Mouse (Mus musculus) stomach, embryonic 16.5 days (tissue): ENCODE data around the gene Armc3. TPM values are rescaled to one million over a fixed set of nuclear protein-coding genes. Genes with fewer than 3 reads are reported as not detected.

Experiments used
- ATAC-seq: fragments of 200-750 bp; cut with Nextera tagmentation; 2 replicates; pipeline ENCODE4 v1.8.0; 2017; ENCODE audit warnings: moderate number of reproducible peaks, moderate TSS enrichment; ENCODE audit not compliant: insufficient read depth, low FRiP score
- H3K27ac ChIP-seq: fragments of 300-500 bp; sonication (generic); 2 replicates; pipeline ENCODE4 v1.5.1; 2014; ENCODE audit warnings: low read length
- H3K27me3 ChIP-seq: fragments of 300-500 bp; sonication (generic); 2 replicates; pipeline ENCODE4 v1.6.1; 2014; ENCODE audit warnings: low read length, control low read depth, mixed read lengths; ENCODE audit not compliant: control insufficient read depth, insufficient read depth
- H3K36me3 ChIP-seq: fragments of 300-500 bp; sonication (generic); 2 replicates; pipeline ENCODE4 v1.6.1; 2014; ENCODE audit warnings: low read length; ENCODE audit not compliant: control insufficient read depth, insufficient read depth
- H3K4me1 ChIP-seq: fragments of 300-500 bp; sonication (generic); 2 replicates; pipeline ENCODE4 v1.6.1; 2014; ENCODE audit warnings: low read length, control low read depth, mixed read lengths; ENCODE audit not compliant: control insufficient read depth, insufficient read depth
- H3K4me2 ChIP-seq: fragments of 300-500 bp; sonication (generic); 2 replicates; pipeline ENCODE4 v1.6.1; 2014; ENCODE audit warnings: low read depth, low read length, mixed read lengths
- H3K4me3 ChIP-seq: fragments of 300-500 bp; sonication (generic); replicated peaks from 2 replicates; pipeline ENCODE4 v1.5.1; 2014; ENCODE audit warnings: mild to moderate bottlenecking, low read length
- H3K9ac ChIP-seq: fragments of 300-500 bp; sonication (generic); 2 replicates; pipeline ENCODE4 v1.6.1; 2014; ENCODE audit warnings: low read length
- H3K9me3 ChIP-seq: fragments of 300-500 bp; sonication (generic); replicated peaks from 2 replicates; pipeline ENCODE4 v1.6.1; 2016; ENCODE audit warnings: low read length, control low read depth; ENCODE audit not compliant: control insufficient read depth
- WGBS: fragments of 180-500 bp; shearing (Covaris S2); extraction: QIAGEN DNeasy Blood & Tissue Kit; methylation state at CpG from one replicate; pipeline ENCODE4 v1.1.7; 2014; 5-methylcytosine and 5-hydroxymethylcytosine counted together
- polyA plus RNA-seq: library from polyadenylated mRNA; unstranded; fragments of >200 nt; fragmentation: Nextera tagmentation; extraction: Ambion mirVana; gene quantifications from 2 replicates; pipeline ENCODE4 v1.2.1, GENCODE M21; 2015

The Armc3 gene
- polyA plus RNA-seq, 1 experiment from 2014 or later = 0.09 TPM

DNA sequence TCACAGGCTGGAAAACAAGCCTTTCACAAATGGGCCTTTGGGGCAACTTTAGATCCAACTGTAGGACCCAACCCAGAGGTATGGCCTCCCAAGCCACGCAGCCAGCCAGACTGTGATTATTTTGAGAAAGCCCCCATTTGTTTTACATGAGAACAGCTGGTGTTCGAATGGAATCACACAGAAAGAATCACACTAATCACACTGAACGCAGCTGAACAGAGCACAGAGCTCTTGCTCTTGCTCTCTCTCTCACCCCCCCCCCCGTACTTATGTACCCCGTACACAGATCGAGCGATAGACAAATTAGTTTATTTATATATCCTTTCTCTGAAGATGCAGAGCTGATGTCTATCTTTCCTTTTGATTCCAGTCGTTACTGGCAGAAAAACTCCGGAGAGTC, 123.3 kb downstream of the Armc3 start:
- Histone ChIP-seq H3K4me2 (no peak overlapping the region), H3K27ac (no peak overlapping the region), H3K36me3 (no peaks in the 10 kb centered on the region), H3K27me3 (no peaks in the 10 kb centered on the region), H3K4me3 (no peak overlapping the region), H3K4me1 (no peaks in the 10 kb centered on the region), H3K9ac (no peak overlapping the region), H3K9me3 (no peaks in the 10 kb centered on the region)
- ATAC-seq = no peak
- WGBS = 64% methylated on average over 9 of the region's 9 CpGs

DNA sequence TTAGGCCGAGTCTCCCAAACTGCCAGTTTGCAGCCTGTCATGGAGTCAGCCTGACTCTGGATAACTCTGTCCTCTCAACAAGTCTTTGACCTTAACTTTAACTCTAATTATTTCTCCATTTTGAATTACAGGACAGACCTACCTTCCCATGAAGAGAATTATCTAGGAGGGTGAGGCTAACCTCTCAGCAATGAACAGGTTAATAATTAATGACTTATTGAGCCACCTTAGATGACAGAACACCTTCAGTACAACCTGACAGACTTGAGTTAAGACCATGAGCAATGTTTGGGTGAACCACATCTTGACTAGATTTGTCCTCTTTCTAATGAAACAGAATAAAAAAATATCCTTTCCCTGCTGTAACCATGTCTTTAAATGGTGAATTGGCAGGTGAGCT, 127.3 kb downstream of the Armc3 start:
- 75% methylated on average over 1 of the region's 1 CpGs for WGBS
- ATAC-seq = no peak
- Histone ChIP-seq H3K4me3 (no peak overlapping the region), H3K9ac (no peak overlapping the region), H3K36me3 (no peaks in the 10 kb centered on the region), H3K27me3 (no peaks in the 10 kb centered on the region), H3K4me2 (no peak overlapping the region), H3K27ac (no peak overlapping the region), H3K9me3 (no peaks in the 10 kb centered on the region), H3K4me1 (no peaks in the 10 kb centered on the region)

DNA sequence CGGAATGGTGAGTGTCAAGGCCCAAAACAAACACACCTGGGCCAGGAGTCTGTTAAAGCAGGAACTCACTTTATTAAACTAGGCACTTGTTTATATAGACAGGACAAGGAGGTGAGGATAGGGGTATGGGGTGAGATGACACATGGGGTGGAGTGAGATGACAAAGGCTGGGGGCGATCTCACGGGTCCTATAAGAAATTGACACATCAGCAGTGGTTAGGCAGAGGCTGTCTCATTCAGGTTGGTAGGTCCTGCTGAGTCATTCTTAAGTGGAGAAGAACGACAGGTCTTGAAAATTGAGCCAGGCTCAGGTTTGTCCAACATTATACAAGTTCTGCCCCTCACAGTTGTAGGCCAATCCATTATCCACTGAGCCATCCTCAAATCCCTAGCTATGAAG, 128.7 kb downstream of the Armc3 start:
- Histone ChIP-seq H3K9me3 (no peaks in the 10 kb centered on the region), H3K9ac (no peak overlapping the region), H3K36me3 (no peaks in the 10 kb centered on the region), H3K27me3 (no peaks in the 10 kb centered on the region), H3K27ac (no peak overlapping the region), H3K4me2 (no peak overlapping the region), H3K4me3 (no peak overlapping the region), H3K4me1 (no peaks in the 10 kb centered on the region)
- WGBS = 49% methylated on average over 4 of the region's 4 CpGs
- no peak for ATAC-seq

DNA sequence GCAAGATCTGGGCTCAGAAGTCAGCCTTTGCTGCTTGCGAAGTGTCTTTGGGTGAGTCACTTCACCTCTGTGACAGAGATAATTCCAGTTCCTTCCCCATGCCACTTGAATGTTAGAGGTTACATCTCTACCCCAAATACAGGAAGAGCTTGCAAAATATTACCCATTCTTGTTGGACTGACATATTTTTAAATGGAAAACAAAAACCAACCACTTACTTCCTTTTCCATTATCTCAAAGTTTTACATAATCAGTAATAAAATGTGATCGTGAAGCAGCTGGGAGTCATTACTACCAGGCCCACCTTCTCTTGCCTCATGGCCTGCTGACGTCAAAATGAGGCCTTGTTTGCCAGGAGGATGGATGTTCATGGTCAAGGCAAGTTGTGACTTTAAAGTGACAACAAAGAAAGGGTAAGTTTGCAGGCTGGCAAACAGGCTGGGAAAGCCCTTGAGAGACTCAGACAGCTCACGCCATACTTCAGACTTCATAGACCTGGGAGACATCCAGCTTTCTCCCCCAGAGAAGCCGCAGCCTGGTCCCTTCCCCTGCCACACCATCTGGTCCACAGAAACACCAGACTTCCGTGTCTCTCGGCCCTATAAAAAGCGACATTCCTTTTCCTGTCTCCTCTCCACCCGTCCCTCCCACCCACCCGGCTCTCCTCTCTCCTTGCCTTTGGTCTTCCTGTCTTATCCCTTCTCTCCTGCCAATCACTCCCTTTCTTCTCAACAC, 145.0 kb downstream of the Armc3 start:
- Histone ChIP-seq H3K4me2 (peak overlapping the region; percentile 47), H3K9ac (peak overlapping the region; percentile 51; the same call in 1 of the 2 replicates)
- ATAC-seq = peak; percentile 49; the same call in 1 of the 2 replicates

DNA sequence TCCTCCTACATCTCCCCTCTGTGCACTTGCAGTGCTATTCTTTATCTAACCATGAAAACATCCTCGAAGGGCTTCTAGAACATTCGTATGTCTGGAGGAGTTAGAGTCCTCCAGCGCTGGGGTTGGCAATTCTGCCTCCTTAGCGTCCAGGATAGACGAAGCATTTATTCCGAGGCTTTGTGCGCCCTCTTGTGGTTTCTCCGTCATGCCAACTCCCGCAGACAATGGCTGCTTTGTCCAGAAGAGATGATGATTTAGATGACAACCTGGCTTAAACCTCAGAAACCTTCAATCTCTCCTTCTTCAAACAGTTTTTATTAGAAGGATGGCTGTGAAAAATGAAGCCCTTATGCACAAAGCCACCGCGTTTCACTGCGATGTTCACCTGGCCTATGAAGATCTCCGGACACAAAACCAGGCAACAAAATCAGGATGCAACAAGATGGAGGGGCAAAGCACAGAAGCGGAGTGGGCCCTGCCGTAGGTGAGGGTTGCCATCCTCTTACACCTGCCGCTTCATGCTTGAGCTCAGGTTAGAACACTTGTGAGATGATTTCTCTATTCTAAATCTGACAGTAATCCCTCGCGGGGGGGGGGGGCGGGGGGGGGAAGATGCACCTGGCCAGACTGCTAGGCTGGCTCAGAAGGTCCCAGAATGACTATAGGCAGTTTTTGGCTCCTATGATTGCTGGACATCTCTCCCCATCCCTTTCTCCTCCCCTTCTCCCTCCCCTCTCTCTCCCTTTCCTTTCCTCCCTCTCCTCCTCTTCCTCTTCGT, 145.7 kb downstream of the Armc3 start:
- peak overlapping the region; percentile 22; the same call in 1 of the 2 replicates for H3K27ac ChIP-seq
- no peaks in the 10 kb centered on the region for H3K27me3 ChIP-seq
- WGBS = 20% methylated on average over 18 of the region's 20 CpGs
- H3K9ac ChIP-seq = peak overlapping the region; percentile 51; the same call in 1 of the 2 replicates
- H3K4me1 ChIP-seq = no peaks in the 10 kb centered on the region
- peak; percentile 56; the same call in 1 of the 2 replicates for ATAC-seq
- no peaks in the 10 kb centered on the region for H3K36me3 ChIP-seq
- no peak overlapping the region; the same call in 1 of the 2 replicates for H3K4me3 ChIP-seq
- H3K4me2 ChIP-seq = peak overlapping the region; percentile 47
- no peaks in the 10 kb centered on the region for H3K9me3 ChIP-seq

More for the DNA sequence above, 145.0 kb downstream of the Armc3 start:
- Histone ChIP-seq H3K36me3 (no peaks in the 10 kb centered on the region), H3K9me3 (no peaks in the 10 kb centered on the region), H3K27ac (peak overlapping the region; percentile 22; the same call in 1 of the 2 replicates), H3K4me3 (no peak overlapping the region; the same call in 1 of the 2 replicates), H3K4me1 (no peaks in the 10 kb centered on the region), H3K27me3 (no peaks in the 10 kb centered on the region)
- WGBS = 32% methylated on average over 10 of the region's 10 CpGs

DNA sequence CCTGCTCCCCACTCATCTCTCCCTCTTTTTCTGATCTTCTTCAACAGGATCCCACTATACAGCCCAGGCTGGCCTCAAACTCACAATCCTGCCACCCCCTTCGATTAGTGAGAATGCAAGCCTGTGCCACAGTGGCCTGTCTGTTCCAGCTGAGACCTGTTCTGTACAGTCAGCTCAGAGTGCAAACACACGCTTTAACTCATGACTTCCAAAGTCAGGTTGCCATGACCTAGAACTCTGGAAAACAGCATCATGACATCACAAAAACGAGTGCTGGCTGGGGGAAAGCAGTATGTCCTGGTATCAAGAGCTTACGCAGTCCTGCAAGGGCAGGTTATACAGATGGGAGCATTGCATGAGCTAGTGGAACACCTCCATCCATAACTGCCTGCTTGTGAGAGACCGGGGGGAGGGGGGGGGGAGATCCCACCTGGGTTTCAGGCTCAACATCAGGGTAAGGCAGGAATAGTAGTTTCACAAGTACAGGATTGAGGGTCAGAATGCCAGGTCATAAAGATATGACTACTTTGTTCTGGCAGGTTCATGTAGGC, 146.4 kb downstream of the Armc3 start:
- Histone ChIP-seq H3K9me3 (no peaks in the 10 kb centered on the region), H3K4me3 (no peak overlapping the region), H3K36me3 (no peaks in the 10 kb centered on the region), H3K4me2 (no peak overlapping the region), H3K27me3 (no peaks in the 10 kb centered on the region), H3K27ac (no peak overlapping the region), H3K9ac (no peak overlapping the region), H3K4me1 (no peaks in the 10 kb centered on the region)
- ATAC-seq = no peak
- WGBS = 73% methylated on average over 5 of the region's 5 CpGs

DNA sequence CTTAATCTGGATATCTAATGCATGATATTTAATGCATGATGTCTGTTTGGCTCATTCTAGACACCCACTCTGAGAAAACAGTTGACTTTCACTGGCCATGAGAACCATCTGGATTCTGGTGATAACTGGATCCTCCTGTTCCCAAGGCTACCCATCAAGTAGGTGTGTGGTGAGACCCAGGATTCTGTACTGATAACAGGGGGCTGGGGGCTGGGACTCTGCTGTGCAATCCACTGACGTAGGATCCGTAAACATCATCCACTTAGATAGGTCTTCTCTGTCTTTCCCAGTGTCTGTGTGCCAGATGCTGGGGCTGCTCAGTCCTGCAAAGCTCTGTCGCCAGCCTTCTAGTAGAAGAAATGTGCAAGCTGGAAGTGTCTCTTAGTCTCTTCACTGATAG, 149.4 kb downstream of the Armc3 start:
- no peak overlapping the region for H3K27ac ChIP-seq
- no peaks in the 10 kb centered on the region for H3K4me1 ChIP-seq
- 56% methylated on average over 3 of the region's 3 CpGs for WGBS
- H3K9me3 ChIP-seq = no peaks in the 10 kb centered on the region
- no peaks in the 10 kb centered on the region for H3K36me3 ChIP-seq
- no peak for ATAC-seq
- no peaks in the 10 kb centered on the region for H3K27me3 ChIP-seq
- no peak overlapping the region for H3K4me3 ChIP-seq
- H3K4me2 ChIP-seq = no peak overlapping the region
- no peak overlapping the region for H3K9ac ChIP-seq

DNA sequence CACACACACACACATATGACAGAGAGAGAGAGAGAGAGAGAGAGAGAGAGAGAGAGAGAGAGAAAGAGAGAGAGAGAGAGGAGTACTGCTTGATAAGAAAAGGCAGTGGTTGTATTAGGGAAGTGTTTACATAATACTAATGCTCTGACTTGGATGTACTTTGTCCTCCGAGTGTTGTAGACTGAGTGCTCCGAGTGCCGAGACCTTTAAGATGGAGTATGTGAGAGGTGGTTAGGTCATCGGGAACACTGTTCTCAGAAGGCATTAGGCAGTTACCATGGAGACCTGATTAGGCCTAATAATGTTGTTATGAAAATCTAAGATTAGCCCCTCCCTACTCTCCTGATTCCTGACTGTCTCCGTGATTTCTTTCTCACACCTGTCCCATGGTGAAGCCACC, 151.1 kb downstream of the Armc3 start:
- no peaks in the 10 kb centered on the region for H3K36me3 ChIP-seq
- no peaks in the 10 kb centered on the region for H3K4me1 ChIP-seq
- ATAC-seq = no peak
- no peak overlapping the region for H3K4me2 ChIP-seq
- no peaks in the 10 kb centered on the region for H3K27me3 ChIP-seq
- 52% methylated on average over 5 of the region's 5 CpGs for WGBS
- H3K27ac ChIP-seq = no peak overlapping the region
- H3K4me3 ChIP-seq = no peak overlapping the region
- H3K9ac ChIP-seq = no peak overlapping the region
- no peaks in the 10 kb centered on the region for H3K9me3 ChIP-seq
